Mouse (Mus musculus) spleen, postnatal 36 days (tissue): ENCODE data around the gene Zfp112.
"Not testable (repeated sequence)": the region's sequence is repeated elsewhere in the genome, so short reads cannot be mapped to it uniquely, and the experiment has no call there.

Experiments
- DNase-seq, 2 experiments: peaks; one replicate each; pipeline ENCODE4 v3.0.0; 2022; ENCODE audit warnings: low spot score in 2 of 2, mixed read lengths in 1 of 2

The Zfp112 gene

DNA sequence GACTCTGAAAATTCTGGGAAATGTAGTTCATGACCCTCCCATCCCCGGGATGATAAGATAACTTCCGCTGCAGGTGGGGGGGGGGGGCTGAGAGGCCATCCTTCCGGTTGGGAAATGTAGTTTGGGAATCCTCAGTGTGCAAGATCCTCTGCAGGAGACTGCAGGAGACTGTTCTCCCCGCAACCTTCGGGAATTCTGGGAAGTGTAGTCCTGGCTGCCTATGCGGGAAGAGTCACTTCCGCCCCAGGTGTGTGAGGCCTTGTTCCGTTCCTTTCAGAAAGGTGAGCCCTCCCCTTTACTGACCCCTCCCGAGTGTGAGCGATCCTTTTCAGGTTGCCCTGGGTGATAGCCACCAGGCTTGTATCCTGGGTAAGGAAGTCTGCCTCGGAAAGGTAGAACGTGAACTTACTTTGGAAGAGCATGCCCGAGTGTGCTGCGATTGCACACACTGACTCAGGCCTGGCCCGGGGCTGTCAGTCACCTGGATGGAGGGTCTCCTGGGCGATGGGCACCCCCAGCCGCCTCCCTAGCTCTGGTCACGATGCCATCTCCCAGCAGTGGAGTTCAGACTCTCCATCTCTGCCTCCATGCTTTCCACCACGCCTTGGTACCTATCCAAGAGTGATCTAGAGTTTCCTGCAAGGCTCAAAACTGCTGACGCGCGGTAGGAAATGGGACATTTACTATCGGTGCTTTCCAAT, at the start of gene Zfp112:
Gene Zfp112 (plus strand): TSS at position 159 of the 701 bp plus-strand sequence.
- DNase-seq, result no peak

- not testable (repeated sequence) for DNase-seq
Measured at GRCm38 (mm10) chr7:24074424-24074823, 37.7 kb upstream of the Zfp112 start.

DNA sequence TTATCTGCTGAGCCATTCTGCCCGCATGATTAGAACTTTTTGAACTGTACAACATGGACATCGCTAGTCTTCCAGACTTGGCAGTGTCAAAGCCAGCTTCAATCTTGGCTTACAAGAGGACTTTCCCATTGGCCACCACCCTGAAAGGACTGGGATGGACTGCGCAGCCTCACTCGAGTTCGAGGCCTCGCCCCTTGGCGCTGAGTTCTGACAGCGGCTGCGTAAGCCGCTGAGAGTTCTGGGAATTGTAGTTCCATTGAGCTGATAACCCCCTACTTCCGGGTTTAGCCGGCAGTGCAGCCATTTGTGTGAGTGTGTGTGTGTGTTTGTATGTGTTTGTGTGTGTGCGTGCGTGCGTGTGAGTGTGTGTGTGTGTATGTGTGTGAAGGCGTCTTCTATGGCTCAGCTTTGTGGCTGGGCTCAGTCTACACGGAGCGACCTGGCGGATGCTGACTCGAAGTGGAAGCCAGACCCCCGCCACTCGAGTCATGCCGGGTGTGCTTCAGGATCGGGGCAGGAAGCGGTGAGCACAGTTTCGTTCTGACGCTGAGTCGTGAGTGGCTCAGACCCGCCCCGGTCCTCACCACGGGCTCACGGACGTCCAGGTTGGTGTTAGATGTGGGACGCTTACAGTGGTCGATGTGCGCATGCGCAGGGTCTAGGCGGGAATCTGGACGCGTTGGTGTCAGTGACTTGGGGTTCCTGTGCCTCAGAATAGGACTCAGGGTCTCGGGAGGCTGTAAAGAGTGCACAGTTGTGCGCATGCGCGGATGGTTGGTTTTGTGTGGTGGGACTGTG, 30.3 kb upstream of the Zfp112 start, which contains the start of gene Zfp180:
Gene Zfp180 (plus strand): TSS at position 291 of the 798 bp plus-strand sequence.
- DNase-seq, result peak; percentile 94 to 96

GRCm38 (mm10) chr7:24082457-24083235, 29.5 kb upstream of the Zfp112 start:
- DNase-seq, result no peak

GRCm38 (mm10) chr7:24086871-24087270, 25.2 kb upstream of the Zfp112 start:
- no peak for DNase-seq

DNA sequence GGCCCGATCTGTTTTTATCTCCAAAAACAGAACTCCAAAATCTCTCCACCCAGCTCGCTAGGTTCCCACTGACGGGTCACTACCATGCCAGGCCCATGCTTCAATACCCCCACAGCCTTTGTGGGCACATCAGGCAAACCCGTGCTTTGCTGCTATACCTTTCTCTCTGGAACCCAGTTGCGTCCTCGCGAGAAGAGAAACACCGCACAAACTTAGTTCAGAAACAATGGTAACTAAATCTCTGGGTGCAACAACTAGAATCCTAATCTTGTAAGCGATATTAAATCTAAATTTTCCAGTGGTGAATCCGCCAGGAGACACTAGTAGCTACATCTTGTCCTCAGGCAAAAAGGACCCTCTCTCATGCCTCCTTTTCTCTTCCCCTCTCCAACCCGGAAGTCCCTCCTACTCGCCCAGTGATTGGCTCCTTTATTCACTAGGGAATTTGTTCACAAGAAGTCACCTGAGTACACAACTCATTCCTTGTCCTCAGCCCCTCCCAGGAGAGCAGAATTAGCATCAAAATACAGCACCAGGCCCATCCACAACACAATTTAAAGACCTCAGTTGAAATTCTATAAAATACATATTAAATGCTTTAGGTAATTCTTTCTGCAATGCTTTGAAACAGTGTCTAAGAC, 24.5 kb upstream of the Zfp112 start:
- DNase-seq, result no peak

GRCm38 (mm10) chr7:24104403-24104802, 7.7 kb upstream of the Zfp112 start:
- no peak for DNase-seq

DNA sequence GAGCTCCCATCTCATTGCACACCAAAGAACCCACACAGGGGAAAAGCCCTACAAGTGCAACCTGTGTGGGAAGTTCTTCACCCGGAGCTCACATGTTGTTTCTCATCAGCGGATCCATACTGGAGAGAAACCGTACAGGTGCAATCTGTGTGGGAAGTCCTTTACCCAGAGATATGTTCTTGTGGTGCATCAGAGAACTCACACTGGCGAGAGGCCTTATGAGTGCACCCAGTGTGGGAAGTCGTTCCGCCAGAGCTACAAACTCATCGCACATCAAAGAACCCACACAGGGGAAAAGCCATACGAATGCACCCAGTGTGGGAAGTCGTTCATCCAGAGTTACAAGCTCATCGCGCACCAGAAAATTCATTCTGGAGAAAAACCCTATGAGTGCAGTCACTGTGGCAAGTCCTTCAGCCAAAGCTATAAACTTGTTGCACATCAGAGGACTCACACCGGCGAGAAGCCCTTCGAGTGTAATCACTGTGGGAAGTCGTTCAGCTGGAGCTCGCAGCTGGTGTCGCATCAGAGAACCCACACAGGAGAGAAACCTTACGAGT, 6.9 kb upstream of the Zfp112 start:
- DNase-seq, result no peak

- no peak for DNase-seq
Measured at GRCm38 (mm10) chr7:24110839-24111238, 1.3 kb upstream of the Zfp112 start.

DNA sequence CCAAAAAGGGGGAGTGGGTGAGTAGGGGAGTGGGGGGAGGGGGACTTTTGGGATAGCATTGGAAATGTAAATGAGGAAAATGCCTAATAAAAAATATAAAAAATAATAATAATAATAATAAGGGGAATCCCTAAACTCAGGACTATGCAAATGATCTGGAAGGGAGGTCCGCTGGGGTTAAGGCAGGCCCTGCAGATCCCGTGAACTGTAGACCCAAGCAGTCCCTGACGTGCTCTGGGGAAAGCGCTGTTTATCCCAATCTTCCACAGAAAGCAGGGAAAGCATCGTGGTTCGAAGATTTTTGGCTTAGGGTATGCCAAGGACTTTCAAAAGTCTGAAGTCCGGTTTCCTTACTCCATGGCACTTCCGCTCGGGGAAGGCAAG, 350 bp upstream of the Zfp112 start:
- no peak for DNase-seq

DNA sequence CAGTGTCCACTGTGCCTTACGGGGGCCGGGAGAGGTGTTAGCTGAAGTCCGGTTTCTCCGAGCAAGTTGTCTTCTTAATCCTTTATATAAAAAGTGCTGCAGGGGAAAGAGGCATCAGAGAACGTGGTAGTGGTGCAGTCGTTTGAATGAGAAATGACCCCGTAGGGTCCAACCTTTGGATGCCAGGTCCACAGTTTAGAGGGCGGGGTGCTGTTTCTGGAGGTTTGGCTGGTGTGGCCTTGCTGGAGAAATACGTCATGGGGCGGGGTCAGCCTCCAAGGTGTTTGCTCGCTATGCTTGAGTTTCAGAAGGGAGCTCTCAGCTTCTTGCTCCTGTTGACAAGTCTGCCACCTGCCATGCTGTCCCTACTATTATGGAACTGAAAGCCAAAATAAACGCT, 887 bp downstream of the Zfp112 start:
- DNase-seq, result no peak

DNA sequence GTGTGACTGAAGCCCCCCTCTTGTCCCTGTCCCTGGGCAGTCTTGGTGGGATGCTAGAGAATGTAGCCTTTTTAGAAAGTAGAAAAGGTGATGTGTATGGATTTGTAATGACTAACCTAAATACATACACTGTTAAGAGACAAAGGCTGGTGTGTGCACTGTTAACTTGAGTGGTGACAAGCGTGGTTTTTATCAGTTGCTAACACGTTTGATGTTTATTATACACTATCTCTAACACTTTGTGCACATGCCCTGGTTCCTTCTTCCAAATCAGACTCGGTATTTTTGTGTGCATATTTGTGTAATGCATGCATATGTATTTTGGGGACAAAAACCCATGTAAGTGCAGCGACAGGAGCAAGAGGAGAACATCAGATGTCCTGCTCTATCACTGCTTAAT, 4.5 kb downstream of the Zfp112 start:
- no peak for DNase-seq

DNA sequence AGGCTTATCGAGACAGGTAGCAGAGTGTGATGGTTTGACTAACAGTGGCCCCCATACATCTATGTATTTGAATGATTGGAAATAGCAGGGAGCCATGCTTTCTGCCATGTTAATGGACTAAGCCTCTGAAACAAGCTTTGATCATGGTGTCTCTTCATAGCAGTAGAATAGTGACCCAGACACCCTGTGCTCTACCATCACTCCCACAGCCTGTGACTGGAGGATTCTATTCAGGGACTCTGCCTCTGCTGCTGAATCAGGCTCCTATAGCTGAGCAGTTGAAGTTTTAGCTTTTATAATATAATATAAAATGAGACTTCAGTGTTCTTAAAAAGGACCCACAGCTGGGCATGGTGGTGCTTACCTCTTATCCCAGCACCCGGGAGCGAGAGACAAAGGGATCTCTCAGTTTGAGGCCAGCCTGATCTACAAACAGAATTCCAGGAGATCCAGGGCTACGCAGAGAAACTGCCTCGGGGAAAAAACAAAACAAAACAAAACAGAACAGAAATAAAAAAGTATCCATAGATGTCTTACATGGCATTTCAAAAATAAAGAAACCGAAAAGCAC, 21.4 kb downstream of the Zfp112 start:
- no peak for DNase-seq

DNA sequence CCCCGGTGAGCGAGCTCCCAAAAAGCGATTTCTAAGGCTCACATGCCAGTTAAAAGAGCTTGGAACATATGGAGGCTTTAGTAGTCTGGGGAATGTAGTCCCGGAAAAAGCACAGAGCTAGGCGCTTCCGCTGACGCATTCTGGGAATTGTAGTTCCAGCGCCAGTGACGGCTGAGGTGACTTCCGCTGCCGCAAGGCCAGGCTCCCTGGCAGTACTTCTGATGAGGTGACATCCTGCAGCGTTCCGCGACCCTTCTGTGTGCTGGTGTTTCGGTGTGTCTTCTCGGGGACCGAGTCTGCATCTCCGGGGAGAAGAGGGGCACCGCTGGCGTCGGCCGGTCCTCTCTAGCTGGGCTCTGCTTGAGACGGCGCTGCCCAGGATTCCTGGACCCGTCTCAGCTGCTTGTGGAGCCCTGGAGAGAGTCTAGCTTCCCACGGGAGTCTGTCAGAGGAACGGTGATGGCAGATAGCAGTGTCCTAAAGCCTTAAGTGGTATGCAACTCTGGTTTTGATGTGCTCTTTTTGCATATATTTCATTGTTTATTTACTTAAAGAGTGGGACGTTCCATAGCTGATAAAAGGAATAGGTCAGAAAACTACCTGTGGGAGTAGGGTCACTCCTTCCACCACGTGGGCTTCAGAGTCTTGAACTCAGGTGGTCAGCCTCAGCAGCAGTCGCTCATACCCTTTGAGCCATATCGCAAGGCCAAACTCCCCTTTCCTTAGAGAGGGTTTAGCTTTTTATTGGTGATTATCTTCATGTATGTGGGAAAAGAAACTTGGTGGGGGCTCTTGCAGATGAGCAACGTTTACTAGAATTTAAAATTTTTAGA, 22.1 kb downstream of the Zfp112 start, which contains the start of gene Zfp235:
Gene Zfp235 (plus strand): TSS at position 174 of the 833 bp plus-strand sequence.
- DNase-seq, result peak; percentile 82

DNA sequence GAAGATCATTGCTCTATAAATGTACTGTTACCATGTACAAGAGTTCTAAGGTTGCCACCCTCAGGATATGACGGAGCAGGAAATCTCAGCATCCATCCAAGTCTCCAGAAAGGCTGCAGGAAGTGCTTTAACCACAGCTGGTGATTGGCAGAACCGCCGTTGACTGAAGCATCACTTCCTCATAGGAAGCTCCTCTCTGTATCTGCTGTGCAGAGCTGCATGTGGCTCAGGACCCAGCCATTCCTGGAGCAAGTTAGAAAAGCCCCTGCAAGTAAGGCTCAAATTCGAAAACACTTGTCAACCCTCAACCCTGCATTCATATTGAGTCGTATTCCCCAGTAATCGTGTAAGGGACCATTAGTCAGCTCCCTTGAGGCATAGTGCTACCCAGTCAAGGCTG, 30.5 kb downstream of the Zfp112 start:
- DNase-seq, result no peak

DNA sequence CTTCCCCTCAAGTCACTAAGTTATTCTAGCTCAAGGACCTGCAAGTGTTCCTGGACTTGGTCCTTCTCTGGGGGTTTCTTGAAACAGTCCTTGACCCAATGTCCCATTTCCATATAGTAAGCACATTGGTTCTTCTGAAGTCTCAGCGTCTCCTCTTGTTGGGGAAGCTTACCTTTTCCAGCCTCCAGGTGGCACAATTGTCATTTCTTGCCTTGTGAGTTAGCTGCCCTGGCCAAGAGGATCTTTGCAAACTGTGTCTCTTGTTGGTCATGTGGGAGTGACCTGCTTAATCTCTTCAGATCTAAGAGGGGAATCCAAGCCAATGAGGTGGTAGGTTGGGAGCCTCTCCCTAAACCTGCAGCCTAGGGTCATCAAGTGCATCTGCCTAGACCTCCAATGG, 41.2 kb downstream of the Zfp112 start:
- DNase-seq, result no peak

DNA sequence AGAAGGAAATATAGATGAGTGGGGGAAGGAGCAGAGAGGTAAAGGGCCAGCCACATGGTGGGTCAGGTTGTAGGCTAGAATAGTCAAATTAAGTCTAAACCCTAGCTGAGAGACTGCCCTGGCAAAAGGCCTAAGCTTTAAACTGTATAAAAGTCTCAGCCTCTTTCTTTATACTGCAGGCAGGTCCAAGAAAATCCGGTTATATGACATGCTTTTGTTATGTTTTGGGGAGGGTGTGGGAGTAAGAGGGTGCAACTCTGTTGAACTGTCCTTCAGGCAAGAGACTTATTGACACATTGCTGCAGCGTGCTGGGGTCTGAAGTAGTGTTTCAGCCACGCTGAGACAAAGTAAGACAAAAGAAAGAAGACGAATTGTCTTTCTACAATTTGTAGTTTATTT, 60.1 kb downstream of the Zfp112 start:
- no peak for DNase-seq

- DNase-seq, result peak; percentile 10 to 11
Measured at GRCm38 (mm10) chr7:24174618-24175336, 62.7 kb downstream of the Zfp112 start, which contains the start of gene Zfp114. TSS of gene Zfp114 (plus strand) at chr7:24175060.

DNA sequence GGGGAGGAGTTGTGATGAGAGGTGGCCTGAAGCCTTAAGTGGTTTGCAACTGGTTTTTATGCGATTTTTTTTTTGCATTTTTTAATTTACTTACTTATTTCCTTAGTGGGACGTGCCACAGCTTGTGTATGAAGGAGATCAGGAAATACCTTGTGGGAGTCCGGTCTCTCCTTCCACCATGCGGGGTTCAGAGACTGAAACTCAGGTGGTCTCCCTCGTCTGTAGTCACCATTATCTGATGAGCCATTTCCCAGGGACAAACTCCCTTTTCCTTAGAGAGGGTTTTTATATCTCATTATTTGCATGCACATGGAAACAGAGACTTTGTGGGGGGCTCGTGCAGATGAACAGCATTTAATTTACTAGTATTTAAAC, 63.2 kb downstream of the Zfp112 start:
- no peak for DNase-seq
